Mouse (Mus musculus) heart, postnatal 25 days (tissue): ENCODE measurements around the gene Dpy19l1. TPM values are rescaled to one million over a fixed set of nuclear protein-coding genes. Genes with fewer than 3 reads are reported as not detected.

Experiments used
- DNase-seq: peaks from one replicate; pipeline ENCODE4 v3.0.0; 2022; ENCODE audit warnings: low spot score
- intact Hi-C: fragments of 180-260 bp; cut with DNase I; formaldehyde crosslinking; loops from one replicate; pipeline ENCODE4 v1.15.1; 2025
- total RNA-seq, 2 experiments: library from RNA; stranded (reverse); gene quantifications; 2 replicates each; pipeline ENCODE4 v1.2.3; 2021

The Dpy19l1 gene
- total RNA-seq, 2 experiments from 2014 or later = 7.5 to 9.3 TPM

DNA sequence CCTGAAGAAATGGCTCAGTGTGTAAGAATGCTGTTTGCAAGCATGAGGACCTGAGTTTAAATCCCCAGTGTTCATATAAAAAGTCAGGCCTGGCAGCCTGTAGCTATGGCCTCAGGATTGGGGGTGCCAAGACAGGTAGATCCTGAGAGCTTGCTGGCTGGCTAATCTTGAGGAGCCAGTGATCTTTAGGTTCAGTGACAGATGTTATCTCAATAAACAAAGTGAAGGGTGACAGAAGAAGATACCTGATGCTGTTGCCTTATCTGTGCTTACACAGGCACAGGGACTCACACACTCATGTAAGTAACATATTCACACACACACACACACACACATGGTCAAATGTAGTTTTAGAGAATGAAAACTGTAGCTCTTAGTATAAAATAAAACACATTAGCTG, 115.7 kb downstream of the Dpy19l1 start:
- DNase-seq = no peak
- intact Hi-C loops = no loop called here

GRCm38 (mm10) chr9:24379321-24379720, 123.6 kb downstream of the Dpy19l1 start:
- no peak for DNase-seq
- intact Hi-C loops = no loop called here

DNA sequence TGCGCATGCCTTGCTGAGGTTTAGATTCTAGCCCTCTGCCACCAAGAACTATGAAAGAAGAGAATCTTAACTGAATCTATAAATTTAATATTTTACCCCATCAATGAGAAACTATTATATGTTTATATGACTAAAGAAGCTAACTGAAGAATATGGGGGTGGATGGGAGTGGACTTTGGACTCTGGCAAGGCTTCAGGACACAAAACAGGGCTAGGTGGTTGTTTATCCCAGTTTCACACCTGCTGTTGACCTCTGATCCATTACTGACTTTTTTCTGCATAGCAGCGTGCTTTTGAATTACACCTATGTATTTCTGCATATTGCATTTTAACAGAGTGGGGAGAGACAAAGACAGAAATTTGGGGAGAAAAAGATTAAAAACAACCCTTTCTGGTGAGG, 124.1 kb downstream of the Dpy19l1 start:
- DNase-seq = no peak
- intact Hi-C loops = no loop called here

Other genes starting within 250 kb of the Dpy19l1 start
- gene Cypt4, start 122.1 kb upstream of the Dpy19l1 start, total RNA-seq = not detected
- under 1 TPM in 1 of 2 experiments, not detected in 1; 0.14 TPM for gene Dpy19l2, start 193.2 kb upstream of the Dpy19l1 start, total RNA-seq